Mouse (Mus musculus) yolk sac, embryonic 10.5 days (tissue): Measurements from ENCODE around the gene Hoxa5.

ENCODE experiments used
- DNase-seq: peaks from one replicate; pipeline ENCODE4 v3.0.0-alpha.2; 2017; ENCODE audit warnings: low spot score

Hoxa5 gene

GRCm38 (mm10) chr6:52214271-52214670 lies 9.9 kb upstream of the Hoxa5 start:
- no peak for DNase-seq

- no peak for DNase-seq
Measured at GRCm38 (mm10) chr6:52213119-52213986, 9.0 kb upstream of the Hoxa5 start, which contains the start of the genes Hoxa3 and Gm28308. Gene Hoxa3, minus strand, starts transcription at chr6:52213336. Gene Gm28308, minus strand, starts transcription at chr6:52213339.

GRCm38 (mm10) chr6:52212556-52213118 lies 8.2 kb upstream of the Hoxa5 start:
- DNase-seq, result no peak

- DNase-seq, result no peak
Measured at GRCm38 (mm10) chr6:52211961-52212360, 7.6 kb upstream of the Hoxa5 start.

- no peak for DNase-seq
Measured at GRCm38 (mm10) chr6:52211170-52211935, 7.0 kb upstream of the Hoxa5 start.

- DNase-seq, result no peak
Measured at GRCm38 (mm10) chr6:52209685-52210046, 5.3 kb upstream of the Hoxa5 start.

DNA sequence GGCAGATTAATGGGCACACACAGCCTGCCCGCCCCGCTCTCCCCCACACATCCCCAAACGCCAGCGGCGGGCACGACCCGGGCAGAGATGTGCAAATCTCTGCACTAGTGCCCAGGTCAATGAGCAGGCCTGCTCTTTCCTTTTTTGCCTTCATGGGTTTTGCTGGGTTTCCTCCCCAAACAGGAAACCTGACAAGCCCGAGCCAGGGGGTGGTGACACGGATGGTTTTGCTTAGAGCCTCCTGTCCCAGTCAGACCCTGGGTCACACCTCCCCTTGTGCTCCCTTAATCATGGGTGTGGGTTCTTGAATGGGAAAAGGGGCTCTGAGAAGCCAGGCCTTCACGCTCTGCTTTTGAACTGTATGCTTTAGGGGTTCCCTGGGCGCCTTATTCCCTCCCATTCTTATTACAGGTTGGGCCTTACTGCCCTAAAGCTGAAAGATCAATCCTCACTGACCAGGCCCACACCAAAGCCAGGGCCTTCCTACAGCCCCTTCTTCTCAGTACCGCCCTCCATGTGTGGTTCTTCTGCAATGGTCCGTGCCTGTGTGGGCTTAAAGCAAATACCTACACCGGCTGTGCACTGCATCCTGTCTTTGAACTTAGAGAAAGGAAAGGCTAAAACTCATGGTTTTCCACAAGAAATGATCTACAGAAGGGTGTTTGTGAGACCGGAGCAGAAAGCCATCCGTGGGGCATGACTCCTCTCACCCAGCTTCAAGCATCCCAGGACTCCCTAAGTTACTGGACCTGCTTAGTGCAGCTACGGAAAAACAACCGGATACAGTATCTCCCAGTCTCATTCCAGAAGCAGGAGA lies 4.7 kb upstream of the Hoxa5 start:
- DNase-seq, result no peak

DNA sequence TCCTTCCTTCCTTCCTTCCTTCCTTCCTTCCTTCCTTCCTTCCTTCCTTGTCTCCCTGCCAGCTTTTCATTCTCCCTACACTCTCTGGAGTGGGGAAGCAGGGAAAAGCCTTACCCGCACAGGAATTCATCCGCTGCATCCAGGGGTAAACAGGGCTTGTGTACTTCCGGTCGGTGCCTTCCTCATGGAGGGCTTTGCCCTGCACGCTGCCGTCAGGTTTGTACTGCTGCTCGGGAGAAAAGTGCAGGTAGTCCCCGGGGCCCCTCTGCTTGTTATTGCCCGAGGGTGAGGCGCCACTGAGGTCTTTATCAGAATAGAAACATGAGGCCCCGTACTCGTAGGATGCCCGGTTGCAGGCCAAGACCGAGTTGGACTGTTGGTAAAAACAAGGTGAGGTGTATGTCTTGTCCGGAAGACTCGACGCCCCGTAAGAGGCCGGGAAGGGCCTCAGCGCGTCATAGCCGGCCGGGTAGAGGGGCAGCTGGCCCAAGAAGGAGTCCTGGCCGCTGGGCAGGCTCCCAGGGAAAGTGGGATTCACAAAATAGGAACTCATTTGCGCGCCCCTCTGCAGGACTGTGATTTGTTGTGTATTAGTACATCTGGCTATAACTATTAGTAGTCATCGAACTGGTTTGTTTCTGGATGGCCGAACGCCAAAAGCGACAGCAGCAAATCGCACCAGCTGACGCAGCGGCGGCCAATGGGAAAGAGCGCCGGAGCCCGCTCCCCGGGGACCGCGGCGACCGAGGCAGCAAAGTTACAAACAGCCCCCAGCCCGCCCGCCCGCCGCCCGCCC lies 3.9 kb upstream of the Hoxa5 start, which contains the start of gene Hoxa6:
TSS of gene Hoxa6 (minus strand) at position 651 of the 796 bp plus-strand sequence.
- DNase-seq, result no peak

GRCm38 (mm10) chr6:52207684-52207976 lies 3.2 kb upstream of the Hoxa5 start:
- no peak for DNase-seq

DNA sequence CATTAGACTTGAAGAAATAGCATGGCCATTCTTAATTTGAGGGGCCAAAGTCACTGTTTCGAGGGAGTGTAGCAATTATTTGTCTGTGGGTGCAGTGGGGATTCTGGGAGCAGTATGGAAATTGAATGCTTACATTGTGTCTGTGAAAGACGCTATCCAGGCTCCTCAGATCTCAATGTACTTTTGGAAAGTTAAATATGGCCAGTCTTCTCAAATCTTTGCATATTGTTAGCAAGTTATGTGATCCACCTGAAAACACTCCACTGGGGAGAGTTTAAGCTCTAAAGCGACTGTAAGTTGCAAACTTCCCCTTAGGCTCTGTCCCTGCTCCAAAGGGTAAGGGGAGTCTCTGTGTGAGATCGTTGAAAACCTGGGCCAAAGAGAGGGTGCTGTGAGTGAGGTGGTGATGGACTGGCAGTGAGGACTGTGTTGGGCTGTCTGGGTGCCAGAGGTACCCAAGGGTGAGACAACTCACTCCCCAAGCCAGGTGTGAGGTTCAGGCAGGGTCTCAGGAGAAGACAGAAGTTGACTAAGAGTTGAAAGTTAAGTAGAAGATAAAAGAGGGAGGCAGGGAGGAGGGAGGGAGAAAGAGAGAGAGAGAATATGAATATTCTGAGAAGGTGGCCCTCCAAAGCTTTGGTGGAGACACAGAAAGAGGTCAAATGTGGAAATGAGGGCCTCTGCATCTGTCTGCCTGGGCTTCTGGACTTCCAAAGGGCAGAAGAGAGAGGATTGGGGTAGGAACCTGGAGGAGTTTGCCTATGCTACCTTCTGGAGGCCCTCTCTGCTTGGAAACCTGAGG lies 2.7 kb upstream of the Hoxa5 start:
- no peak for DNase-seq

- no peak for DNase-seq
Measured at GRCm38 (mm10) chr6:52205638-52206621, 1.5 kb upstream of the Hoxa5 start.

DNA sequence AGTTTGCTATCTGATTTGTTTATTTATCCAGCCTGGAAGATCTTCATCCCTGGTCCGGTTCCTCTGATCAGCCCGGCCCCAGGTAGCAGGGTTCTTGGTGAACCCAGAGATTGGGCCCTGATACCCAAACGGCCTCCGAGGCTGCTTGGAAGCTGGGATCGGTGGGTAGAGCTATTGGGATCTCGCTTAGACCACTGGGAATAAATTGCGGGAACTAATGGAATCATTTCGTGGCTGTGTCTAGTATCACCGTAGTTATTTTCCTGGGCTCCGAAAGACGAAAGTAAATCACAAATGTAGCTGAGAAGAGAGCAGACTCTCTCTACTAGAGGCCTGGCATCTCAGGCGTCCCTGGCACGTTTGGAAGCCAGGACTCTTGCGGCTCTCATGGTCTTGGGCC lies 834 bp upstream of the Hoxa5 start:
- DNase-seq, result no peak

- DNase-seq, result no peak
Measured at GRCm38 (mm10) chr6:52203371-52204049, 877 bp downstream of the Hoxa5 start.

DNA sequence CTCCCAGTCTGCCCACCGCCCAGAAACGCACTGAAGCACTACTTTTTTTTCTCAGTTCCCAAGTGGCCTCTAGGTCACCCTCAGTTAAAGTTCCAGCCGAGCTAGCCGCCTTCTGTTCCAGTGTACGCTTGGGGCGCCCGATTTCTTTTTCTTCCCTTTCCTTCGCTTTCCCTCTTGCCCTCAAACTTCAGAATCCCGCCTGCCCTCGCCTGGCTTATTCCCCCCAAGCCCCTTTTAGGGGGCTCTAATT lies 1.3 kb downstream of the Hoxa5 start:
- no peak for DNase-seq

DNA sequence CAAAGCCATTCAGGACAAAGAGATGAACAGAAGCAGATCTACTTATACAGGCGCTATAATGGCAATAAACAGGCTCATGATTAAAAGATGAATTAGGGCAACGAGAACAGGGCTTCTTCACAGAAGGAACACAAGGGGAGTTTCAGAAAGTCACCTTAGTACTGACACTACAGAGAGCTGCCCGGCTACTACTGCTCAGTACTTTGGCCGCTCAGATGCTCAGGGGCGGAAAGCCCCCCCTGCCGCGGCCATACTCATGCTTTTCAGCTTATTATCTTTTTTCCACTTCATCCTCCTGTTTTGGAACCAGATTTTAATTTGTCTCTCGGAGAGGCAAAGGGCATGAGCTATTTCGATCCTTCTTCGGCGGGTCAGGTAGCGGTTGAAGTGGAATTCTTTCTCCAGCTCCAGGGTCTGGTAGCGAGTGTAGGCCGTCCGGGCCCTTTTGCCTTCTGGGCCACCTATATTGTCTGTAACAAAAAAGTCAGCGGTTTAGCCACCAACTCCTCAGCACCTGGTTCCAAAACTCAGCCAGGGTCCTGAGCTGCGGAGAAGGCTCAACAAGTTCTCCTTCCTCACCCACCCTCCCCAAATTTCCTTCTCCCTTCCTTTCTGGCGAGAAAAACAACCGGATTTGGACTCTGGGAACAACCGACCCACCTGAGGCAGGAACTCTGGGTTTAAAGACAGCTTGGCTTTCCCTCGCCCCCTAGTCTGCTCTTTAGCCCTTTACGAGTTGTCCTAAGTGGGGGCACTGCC lies 1.8 kb downstream of the Hoxa5 start:
- no peak for DNase-seq

DNA sequence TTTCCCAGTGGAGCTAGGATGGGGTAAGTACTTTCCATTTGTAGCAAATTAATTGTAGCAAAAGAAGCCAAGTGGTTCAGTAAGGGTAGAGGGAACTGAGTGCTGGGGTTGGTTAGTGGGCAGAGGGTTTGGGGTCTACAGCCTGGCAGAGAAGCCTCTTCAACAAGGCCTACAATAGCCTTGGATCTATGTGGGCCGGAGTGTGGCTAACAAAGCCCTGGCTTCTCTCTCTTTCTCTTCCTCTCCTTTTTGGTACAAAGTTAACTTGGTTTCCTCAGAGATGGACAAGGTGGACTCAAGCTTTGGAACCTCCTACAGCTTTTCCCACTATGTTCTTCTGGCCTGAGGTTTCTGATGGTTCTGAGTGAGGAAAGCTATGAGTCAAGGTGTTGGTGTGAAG lies 3.1 kb downstream of the Hoxa5 start:
- DNase-seq, result no peak

GRCm38 (mm10) chr6:52200751-52201250 lies 3.6 kb downstream of the Hoxa5 start:
- DNase-seq, result no peak
